Mouse (Mus musculus) liver, embryonic 14.5 days (tissue): Measurements from ENCODE around the gene Inpp4a. TPM values are rescaled to one million over a fixed set of nuclear protein-coding genes. Genes with fewer than 3 reads are reported as not detected.

ENCODE experiments used
- ATAC-seq: fragments of 200-750 bp; cut with Nextera tagmentation; 2 replicates; pipeline ENCODE4 v1.8.0; 2017; ENCODE audit warnings: moderate number of reproducible peaks, mild to moderate bottlenecking, moderate library complexity; ENCODE audit not compliant: insufficient read depth
- DNase-seq, 3 experiments: peaks; one replicate each; pipeline ENCODE4 v3.0.0-alpha.2; 2012 to 2013; ENCODE audit warnings: low read depth in 3 of 3, low spot score in 3 of 3
- H3K27ac ChIP-seq: fragments of 300-500 bp; sonication (generic); 2 replicates; pipeline ENCODE4 v1.5.1; 2014; ENCODE audit warnings: moderate library complexity, mild to moderate bottlenecking, control low read depth, inconsistent platforms
- H3K27me3 ChIP-seq: fragments of 300-500 bp; sonication (generic); 2 replicates; pipeline ENCODE4 v1.6.1; 2014; ENCODE audit warnings: mild to moderate bottlenecking, low read length, moderate library complexity; ENCODE audit not compliant: control insufficient read depth, insufficient read depth
- H3K36me3 ChIP-seq: fragments of 300-500 bp; sonication (generic); replicated peaks from 2 replicates; pipeline ENCODE4 v1.6.1; 2014; ENCODE audit warnings: low read depth; ENCODE audit not compliant: control insufficient read depth, insufficient read depth
- H3K4me1 ChIP-seq, 2 experiments: fragments of 200-500 bp in 1 of 2; fragments of 300-500 bp in 1 of 2; sonication (generic) in 1 of 2; replicated peaks; 2 replicates each; pipeline ENCODE4 v1.6.1; 2012 to 2014; ENCODE audit warnings: antibody characterized with exemption in 1 of 2, inconsistent platforms in 1 of 2, low read length in 1 of 2; ENCODE audit not compliant: control insufficient read depth in 2 of 2, insufficient read depth in 2 of 2
- H3K4me2 ChIP-seq: fragments of 300-500 bp; sonication (generic); 2 replicates; pipeline ENCODE4 v1.6.1; 2014; ENCODE audit warnings: low read depth, mild to moderate bottlenecking, control low read depth, moderate library complexity
- H3K4me3 ChIP-seq, 2 experiments: fragments of 200-500 bp in 1 of 2; fragments of 300-500 bp in 1 of 2; sonication (generic) in 1 of 2; 2 replicates each; pipeline ENCODE4 v1.5.1; 2012 to 2014; ENCODE audit warnings: low read depth in 2 of 2, low read length in 2 of 2, mild to moderate bottlenecking in 2 of 2, control low read depth in 1 of 2, inconsistent platforms in 1 of 2, moderate library complexity in 1 of 2; ENCODE audit not compliant: insufficient read depth in 1 of 2
- H3K9ac ChIP-seq: fragments of 300-500 bp; sonication (generic); replicated peaks from 2 replicates; pipeline ENCODE4 v1.6.1; 2014; ENCODE audit warnings: mild to moderate bottlenecking, control low read depth, moderate library complexity
- H3K9me3 ChIP-seq: fragments of 300-500 bp; sonication (generic); 2 replicates; pipeline ENCODE4 v1.6.1; 2016; ENCODE audit warnings: low read length, mixed read lengths; ENCODE audit not compliant: control insufficient read depth
- CTCF ChIP-seq: IDR thresholded peaks from 2 replicates; pipeline ENCODE4 v1.5.1; 2016; ENCODE audit warnings: antibody characterized with exemption, low read depth, control low read depth
- EP300 ChIP-seq: IDR thresholded peaks from 2 replicates; pipeline ENCODE4 v1.6.1; 2016; ENCODE audit warnings: antibody characterized with exemption, low read depth
- WGBS: fragments of 180-500 bp; shearing (Covaris S2); extraction: QIAGEN DNeasy Blood & Tissue Kit; methylation state at CpG from one replicate; pipeline ENCODE4 v1.1.7; 2014; ENCODE audit not compliant: insufficient replicate concordance; 5-methylcytosine and 5-hydroxymethylcytosine counted together
- polyA plus RNA-seq, 2 experiments: library from polyadenylated mRNA; depleted of rRNA in 1 of 2; stranded (reverse) in 1 of 2; unstranded in 1 of 2; fragments of >200 nt; fragmentation: Nextera tagmentation in 1 of 2; extraction: Ambion mirVana in 1 of 2; gene quantifications; 2 replicates each; pipeline versions ENCODE4 v1.2.1 to v1.2.3; 2012 to 2014

The Inpp4a gene
- polyA plus RNA-seq, 2 experiments, result 1.7 to 2.2 TPM

DNA sequence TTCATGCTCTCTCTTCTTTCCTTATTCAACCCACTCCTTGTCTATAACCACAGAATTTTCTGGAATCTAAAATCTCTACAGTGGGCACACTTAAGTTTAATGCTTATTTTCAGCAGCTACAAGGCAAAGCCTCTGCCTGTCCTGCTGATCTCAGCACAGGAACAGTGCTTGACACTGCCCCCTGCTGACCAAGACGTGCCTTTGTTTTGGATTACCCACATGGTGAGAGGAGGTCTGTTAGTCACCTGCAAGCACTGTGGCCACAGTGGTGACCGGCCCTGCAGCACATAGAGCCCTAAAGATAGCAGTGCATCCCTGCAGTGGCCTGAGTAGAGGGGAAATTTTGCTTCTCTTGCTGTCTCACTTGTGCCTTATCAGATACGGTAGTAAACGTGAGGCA, 102.0 kb downstream of the Inpp4a start:
- TF ChIP-seq CTCF (peak; percentile 86), EP300 (no peak)
- 45% methylated on average over 4 of the region's 4 CpGs for WGBS
- Histone ChIP-seq H3K36me3 (no peaks in the 10 kb centered on the region), H3K4me2 (no peak overlapping the region), H3K27ac (no peak overlapping the region), H3K4me1 (no peaks in the 10 kb centered on the region), H3K4me3 (no peak overlapping the region), H3K9ac (no peak overlapping the region), H3K9me3 (no peaks in the 10 kb centered on the region), H3K27me3 (no peaks in the 10 kb centered on the region)
- DNase-seq (peak in 2 of 3 experiments; percentile 9 to 19), ATAC-seq (no peak)

DNA sequence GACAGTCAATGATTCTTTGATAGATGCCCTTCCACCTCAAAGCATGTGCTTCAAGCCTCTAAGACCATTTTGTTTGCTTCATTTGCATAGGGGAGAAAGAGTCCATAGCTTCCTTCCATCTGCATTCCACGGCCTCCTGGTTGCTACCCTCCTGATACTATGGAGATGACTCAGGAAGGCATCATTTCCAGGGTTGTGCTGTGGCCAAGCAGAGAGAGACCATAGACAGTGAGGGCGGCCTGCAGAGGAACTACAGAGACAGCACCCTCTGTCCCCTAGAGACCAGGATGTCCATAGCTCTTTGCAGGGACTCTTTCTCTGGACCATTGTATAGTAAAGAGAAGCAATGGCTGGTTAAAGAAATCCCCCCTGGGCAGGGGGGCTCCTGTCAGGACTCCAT, 105.5 kb downstream of the Inpp4a start:
- Histone ChIP-seq H3K9me3 (no peaks in the 10 kb centered on the region), H3K4me3 (no peak overlapping the region), H3K4me2 (no peak overlapping the region), H3K9ac (no peak overlapping the region), H3K4me1 (no peaks in the 10 kb centered on the region), H3K27me3 (no peaks in the 10 kb centered on the region), H3K36me3 (no peaks in the 10 kb centered on the region), H3K27ac (no peak overlapping the region)
- no peak for TF ChIP-seq EP300
- no peak for DNase-seq
- no peak for ATAC-seq
- WGBS, result 50% methylated on average over 2 of the region's 2 CpGs

DNA sequence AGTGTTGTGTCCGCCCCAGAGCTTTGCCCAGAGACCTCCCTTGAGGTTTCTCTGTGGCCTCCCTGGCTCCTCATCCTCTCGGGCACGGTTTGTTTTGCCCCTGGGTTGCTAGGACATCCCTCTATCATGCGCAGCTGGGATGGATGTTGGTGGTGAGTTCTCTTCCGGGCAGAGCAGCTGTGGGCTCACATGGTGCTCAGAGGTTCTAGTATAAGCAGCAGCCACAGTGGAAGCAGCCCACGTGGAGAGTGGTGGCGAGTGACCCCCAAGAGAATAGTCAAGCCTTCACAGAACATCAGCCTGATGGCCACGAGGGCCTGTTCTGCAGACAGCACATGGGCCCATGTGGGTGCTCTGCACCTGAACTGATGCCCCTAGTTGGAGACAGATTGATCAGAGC, 107.6 kb downstream of the Inpp4a start:
- ATAC-seq (no peak), DNase-seq (no peak)
- WGBS, result 61% methylated on average over 8 of the region's 8 CpGs
- Histone ChIP-seq H3K27ac (no peak overlapping the region), H3K4me1 (no peaks in the 10 kb centered on the region), H3K4me3 (no peak overlapping the region), H3K36me3 (no peaks in the 10 kb centered on the region), H3K27me3 (no peaks in the 10 kb centered on the region), H3K9me3 (no peaks in the 10 kb centered on the region), H3K9ac (no peak overlapping the region), H3K4me2 (no peak overlapping the region)
- TF ChIP-seq CTCF, result no peak
- TF ChIP-seq EP300, result no peak

DNA sequence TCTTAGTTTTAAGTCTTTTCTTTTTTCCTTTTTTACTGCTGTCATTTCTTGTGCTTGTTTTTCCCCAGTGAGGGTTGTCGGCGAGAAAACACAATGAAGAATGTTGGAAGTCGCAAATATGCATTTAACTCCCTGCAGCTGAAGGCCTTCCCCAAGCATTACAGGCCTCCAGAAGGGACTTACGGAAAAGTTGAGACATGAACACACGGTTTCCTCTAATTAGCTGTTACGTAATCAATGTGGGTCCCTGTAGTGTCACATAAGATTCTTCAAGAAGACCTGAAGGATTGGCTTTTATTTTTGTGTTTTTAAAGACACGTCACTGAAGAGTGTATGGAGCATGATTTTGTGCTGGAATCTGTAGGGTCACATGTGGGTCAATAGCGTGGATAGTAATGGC, 108.4 kb downstream of the Inpp4a start:
- 69% methylated on average over 8 of the region's 8 CpGs for WGBS
- TF ChIP-seq CTCF (no peak), EP300 (no peak)

DNA sequence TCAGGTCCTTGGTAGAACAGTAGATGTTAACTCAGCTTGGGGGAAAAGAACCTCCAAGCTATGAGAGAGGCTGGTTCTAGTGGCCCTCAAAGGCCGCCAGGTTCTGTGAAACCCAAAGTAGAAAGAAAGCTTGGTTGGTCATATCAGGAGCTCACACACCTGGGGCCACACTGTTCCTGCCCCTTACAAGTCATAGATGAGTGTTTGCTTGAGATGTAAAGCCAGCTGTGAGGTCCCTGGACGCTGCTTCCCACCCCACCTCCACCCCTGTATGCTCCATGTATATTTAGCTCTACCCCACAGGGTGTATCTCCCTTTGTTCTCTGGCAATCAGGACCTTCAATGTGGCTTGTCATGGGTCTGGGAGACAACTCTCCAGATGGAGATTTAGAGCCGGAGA, 109.0 kb downstream of the Inpp4a start:
- DNase-seq (no peak), ATAC-seq (no peak)
- Histone ChIP-seq H3K36me3 (no peaks in the 10 kb centered on the region), H3K4me3 (no peak overlapping the region), H3K4me1 (no peaks in the 10 kb centered on the region), H3K27me3 (no peaks in the 10 kb centered on the region), H3K9ac (no peak overlapping the region), H3K9me3 (no peaks in the 10 kb centered on the region), H3K4me2 (no peak overlapping the region), H3K27ac (no peak overlapping the region)
- TF ChIP-seq CTCF, result no peak
- no peak for TF ChIP-seq EP300
- WGBS, result 46% methylated on average over 3 of the region's 3 CpGs

More for the DNA sequence above, 108.4 kb downstream of the Inpp4a start:
- no peak overlapping the region for H3K4me3 ChIP-seq
- H3K27ac ChIP-seq, result no peak overlapping the region
- no peak overlapping the region for H3K4me2 ChIP-seq
- no peaks in the 10 kb centered on the region for H3K27me3 ChIP-seq
- ATAC-seq, result no peak
- H3K9ac ChIP-seq, result no peak overlapping the region
- DNase-seq, result no peak
- no peaks in the 10 kb centered on the region for H3K36me3 ChIP-seq
- H3K9me3 ChIP-seq, result no peaks in the 10 kb centered on the region
- no peaks in the 10 kb centered on the region for H3K4me1 ChIP-seq

DNA sequence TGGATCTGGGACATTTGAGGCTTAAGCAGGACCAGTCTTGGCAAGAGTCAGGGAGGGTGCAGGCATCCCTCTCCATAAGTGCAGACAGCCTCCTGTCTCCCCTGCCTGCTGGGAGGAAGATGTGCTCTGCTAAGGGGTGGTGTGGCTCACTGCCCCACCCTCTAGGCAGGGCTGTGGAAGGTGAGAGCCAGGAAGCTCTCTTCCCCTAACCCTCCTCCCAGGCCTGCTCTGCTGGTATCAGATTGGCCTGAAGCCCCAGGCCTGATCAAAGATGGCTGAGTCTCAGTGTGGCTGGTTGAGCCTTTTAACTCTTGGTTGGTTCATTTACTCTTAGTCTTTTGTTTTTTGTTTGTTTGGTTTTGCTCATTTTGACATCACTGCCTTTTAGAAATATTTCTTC, 110.0 kb downstream of the Inpp4a start:
- no peaks in the 10 kb centered on the region for H3K36me3 ChIP-seq
- TF ChIP-seq EP300, result no peak
- TF ChIP-seq CTCF, result no peak
- no peaks in the 10 kb centered on the region for H3K9me3 ChIP-seq
- H3K4me1 ChIP-seq, result no peaks in the 10 kb centered on the region
- no peak overlapping the region for H3K4me2 ChIP-seq
- DNase-seq (no peak), ATAC-seq (no peak)
- H3K4me3 ChIP-seq, result no peak overlapping the region
- no peak overlapping the region for H3K9ac ChIP-seq
- no peak overlapping the region for H3K27ac ChIP-seq
- no peaks in the 10 kb centered on the region for H3K27me3 ChIP-seq
